Mouse (Mus musculus) embryonic fibroblast, embryonic 13.5 days (primary cell): ENCODE data around the gene Rfc1. TPM values are rescaled to one million over a fixed set of nuclear protein-coding genes. Genes with fewer than 3 reads are reported as not detected.

ENCODE experiments used
- H3K27ac ChIP-seq: 2 replicates; pipeline ENCODE4 v1.5.1; 2012; ENCODE audit warnings: low read length, control low read depth, inconsistent platforms; ENCODE audit not compliant: insufficient read depth
- H3K4me1 ChIP-seq: 2 replicates; pipeline ENCODE4 v1.6.1; 2011; ENCODE audit warnings: low read length; ENCODE audit not compliant: control insufficient read depth, insufficient read depth
- H3K4me3 ChIP-seq: 2 replicates; pipeline ENCODE4 v1.5.1; 2011; ENCODE audit warnings: mild to moderate bottlenecking, control low read depth, low read length; ENCODE audit not compliant: insufficient read depth
- CTCF ChIP-seq: IDR thresholded peaks from 2 replicates; pipeline ENCODE4 v1.5.1; 2011; ENCODE audit warnings: mild to moderate bottlenecking, control low read depth, low read length, moderate library complexity, borderline replicate concordance; ENCODE audit not compliant: insufficient read depth
- POLR2A ChIP-seq: IDR thresholded peaks from 2 replicates; pipeline ENCODE4 v1.6.1; 2011; ENCODE audit warnings: low read depth, mild to moderate bottlenecking, control low read depth, low read length, moderate library complexity
- polyA plus RNA-seq: library from polyadenylated mRNA; stranded (reverse); fragments of >200 nt; gene quantifications from 2 replicates; pipeline ENCODE4 v1.2.4, GENCODE M21; 2011; ENCODE audit warnings: low read depth; ENCODE audit not compliant: missing spikeins, insufficient read length

The Rfc1 gene
- polyA plus RNA-seq: 50.8 and 63.8 TPM in 2 replicates

DNA sequence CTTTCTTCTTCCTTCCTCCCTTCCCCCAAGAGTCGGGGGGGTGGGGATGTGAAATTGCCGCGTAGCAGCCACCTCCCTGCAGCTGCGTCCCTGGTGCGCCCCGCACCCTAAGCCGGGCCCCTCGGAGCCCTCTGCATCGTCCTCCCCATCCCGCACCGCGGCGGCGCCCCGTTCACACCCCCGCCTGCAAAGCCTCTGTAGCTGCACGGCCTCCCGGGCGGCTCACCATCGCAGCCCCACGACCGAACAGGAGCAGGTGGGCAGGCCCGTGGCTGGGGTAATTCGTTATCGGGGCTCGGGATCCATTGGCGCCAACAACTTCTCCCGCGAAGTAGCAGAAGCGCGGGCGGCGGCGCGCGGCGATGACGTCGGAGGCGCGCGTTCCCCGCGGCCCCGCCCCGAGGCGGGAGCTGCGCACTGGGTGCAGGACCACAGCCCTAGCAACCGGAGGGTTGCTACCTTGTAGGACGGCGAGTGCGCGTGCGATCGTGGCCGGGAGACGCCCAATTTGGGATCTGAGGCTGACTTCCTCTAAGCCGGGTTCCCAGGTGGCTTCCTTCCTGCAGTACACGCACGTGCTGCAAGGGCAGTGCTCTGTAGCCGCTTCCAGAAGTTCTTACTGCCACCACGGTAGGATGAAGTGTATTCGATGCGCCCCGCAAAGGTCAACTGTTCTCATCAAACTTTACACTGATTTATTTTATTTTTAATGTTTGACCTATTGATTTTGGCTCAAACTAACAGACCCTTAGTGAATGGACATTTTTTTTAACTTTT is at the start of gene Rfc1:
TSS of gene Rfc1 (minus strand) at position 373 of the 777 bp plus-strand sequence.
- Histone ChIP-seq H3K4me3 (peak within 1 kb of the TSS; percentile 82), H3K27ac (no peak within 1 kb of the TSS), H3K4me1 (peaks cover 6% of the 10 kb centered on the region; the same call in 1 of the 2 replicates)
- TF ChIP-seq CTCF (no peak), POLR2A (peak; percentile 79)

DNA sequence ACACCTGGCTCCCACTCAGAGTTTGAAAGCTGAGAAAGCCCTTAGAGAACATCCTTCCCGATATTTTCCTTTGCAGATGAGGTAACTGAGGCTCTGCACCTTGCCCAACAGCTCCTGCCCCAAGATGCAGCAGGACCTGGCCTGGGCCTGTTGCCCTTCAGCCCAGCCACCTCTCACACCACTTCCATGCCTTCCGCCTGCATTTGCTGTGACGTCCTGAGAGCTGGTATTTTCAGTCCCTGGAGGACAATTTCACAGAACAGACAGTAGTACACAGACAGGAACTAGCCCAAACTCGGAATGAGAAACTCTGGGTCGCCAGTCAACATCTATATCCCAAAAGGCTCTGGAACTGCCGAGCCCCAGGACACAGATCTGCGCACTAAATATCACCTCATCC is 39.3 kb upstream of the Rfc1 start:
- TF ChIP-seq POLR2A (no peak), CTCF (no peak)
- H3K4me1 ChIP-seq: no peaks in the 10 kb centered on the region
- no peak overlapping the region for H3K4me3 ChIP-seq
- no peak overlapping the region for H3K27ac ChIP-seq

DNA sequence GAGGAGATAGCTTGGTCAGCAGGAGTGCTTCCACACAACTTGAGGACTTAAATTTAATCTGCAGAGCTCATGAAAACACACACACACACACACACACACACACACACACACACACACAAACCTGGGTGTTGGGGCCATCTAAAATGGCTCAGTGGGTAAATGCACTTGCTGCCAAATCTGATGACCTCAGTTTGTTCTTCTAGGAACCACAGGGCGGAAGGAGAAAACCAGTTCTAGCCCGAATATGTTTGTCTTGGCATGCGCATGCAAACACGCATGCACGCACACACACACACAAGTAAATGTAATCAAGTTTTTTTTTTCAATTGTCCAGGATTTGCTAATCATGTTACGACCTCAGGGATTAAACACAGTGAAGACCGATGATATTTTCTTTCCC is 36.1 kb upstream of the Rfc1 start:
- H3K27ac ChIP-seq: no peak overlapping the region
- H3K4me3 ChIP-seq: no peak overlapping the region
- TF ChIP-seq CTCF: no peak
- H3K4me1 ChIP-seq: no peaks in the 10 kb centered on the region

DNA sequence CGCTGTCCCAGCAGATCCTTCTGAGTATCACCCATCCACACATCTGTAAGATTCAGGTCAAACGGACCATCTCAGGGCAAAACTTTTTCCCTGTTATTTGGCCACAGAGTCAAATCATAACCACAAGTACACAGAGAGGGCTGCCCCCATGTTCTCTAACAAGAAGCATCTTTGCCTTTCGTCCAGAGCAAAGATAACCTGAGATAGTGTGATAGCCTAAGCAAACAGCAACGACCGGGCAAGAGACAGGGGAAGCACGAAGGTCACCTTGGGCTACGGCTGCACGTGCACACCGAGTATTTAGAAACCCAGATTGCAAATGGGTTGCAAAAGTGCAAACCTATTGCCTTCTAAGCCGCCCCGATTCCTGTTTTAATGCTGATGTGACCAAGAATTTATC is 32.4 kb upstream of the Rfc1 start:
- TF ChIP-seq CTCF (no peak), POLR2A (no peak)
- Histone ChIP-seq H3K4me1 (no peaks in the 10 kb centered on the region), H3K27ac (no peak overlapping the region), H3K4me3 (no peak overlapping the region)

DNA sequence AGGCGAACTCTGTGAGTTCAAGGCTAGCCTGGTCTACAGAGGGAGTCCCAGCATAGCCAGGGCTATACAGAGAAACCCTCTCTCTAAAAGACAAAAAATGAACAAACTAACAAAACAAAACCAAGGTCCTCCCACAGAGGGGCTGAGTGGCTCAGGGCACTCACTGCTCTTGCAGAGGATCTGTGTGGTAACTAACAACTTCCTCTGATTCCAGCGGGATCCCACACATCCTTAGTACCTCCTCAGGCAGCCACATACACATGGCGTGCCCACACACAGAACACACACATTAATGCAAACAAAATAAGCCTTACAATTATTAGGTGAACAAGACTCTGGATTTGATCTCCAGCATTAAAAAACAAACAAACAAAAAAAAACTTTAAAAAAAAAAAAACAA is 22.3 kb upstream of the Rfc1 start:
- Histone ChIP-seq H3K4me1 (no peaks in the 10 kb centered on the region), H3K4me3 (no peak overlapping the region), H3K27ac (no peak overlapping the region)
- TF ChIP-seq CTCF (no peak), POLR2A (no peak)

DNA sequence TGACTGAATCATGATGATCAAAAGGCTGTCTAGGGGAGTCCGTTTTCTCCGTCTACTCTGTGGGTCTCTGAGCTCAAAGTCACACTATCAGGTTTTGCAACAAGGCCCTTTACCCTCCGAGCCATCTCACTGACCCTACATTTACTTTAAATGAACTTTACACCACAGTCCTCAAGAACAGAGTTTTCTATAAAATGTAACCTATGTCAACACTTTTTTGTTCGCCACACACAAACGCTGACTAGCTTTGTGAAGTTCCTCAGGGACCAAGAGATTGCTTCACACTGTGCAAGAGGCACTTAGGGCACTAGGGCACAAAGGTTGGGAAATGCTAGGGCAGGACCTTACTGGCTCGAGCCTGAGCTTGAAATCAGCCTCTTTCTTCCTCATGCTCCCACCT is 21.4 kb upstream of the Rfc1 start:
- Histone ChIP-seq H3K4me3 (no peak overlapping the region), H3K4me1 (no peaks in the 10 kb centered on the region), H3K27ac (no peak overlapping the region)
- TF ChIP-seq POLR2A (no peak), CTCF (no peak)

DNA sequence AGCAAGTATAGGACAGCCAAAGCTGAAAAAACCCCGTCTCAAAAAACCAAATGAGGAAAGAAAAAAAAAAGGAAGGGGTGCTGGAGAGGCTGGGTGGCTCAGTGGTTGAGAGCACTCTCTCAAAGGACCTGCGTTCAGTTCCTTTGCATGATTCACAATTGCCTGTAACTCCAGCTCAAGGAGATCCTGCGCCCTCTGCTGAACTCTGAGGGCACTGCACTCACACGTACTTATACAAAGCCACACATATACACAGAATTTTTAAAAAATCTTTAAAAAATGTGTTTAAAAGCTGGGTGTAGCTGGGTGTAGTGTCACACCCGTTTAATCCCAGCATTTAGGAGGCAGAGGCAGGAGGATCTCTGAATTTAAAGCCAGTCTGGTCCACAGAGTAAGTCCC is 19.5 kb upstream of the Rfc1 start:
- no peak overlapping the region for H3K27ac ChIP-seq
- TF ChIP-seq CTCF (no peak), POLR2A (no peak)
- no peak overlapping the region for H3K4me3 ChIP-seq

DNA sequence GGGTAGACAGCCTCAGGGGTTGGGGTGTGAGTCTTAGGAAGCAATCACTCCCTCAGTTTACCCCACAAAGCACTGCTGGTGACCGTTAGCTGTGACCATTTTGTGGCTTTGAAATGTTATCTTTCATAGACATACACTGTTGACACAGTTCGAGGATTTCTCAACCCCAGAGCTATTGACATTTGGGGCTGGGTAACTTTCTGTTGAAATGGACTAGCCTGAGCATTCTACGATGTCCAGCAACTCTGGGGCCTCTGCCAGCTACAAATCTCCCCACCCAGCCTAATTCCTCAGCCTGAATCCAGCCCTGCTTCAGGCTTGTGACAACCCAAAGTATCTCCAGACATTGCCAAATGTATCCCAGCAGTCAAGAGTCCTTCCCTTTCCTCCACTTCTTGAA is 18.6 kb upstream of the Rfc1 start:
- H3K4me3 ChIP-seq: no peak overlapping the region
- no peak for TF ChIP-seq POLR2A
- no peak for TF ChIP-seq CTCF
- H3K27ac ChIP-seq: no peak overlapping the region
- H3K4me1 ChIP-seq: no peaks in the 10 kb centered on the region

More for the DNA sequence above, 19.5 kb upstream of the Rfc1 start:
- no peaks in the 10 kb centered on the region for H3K4me1 ChIP-seq

DNA sequence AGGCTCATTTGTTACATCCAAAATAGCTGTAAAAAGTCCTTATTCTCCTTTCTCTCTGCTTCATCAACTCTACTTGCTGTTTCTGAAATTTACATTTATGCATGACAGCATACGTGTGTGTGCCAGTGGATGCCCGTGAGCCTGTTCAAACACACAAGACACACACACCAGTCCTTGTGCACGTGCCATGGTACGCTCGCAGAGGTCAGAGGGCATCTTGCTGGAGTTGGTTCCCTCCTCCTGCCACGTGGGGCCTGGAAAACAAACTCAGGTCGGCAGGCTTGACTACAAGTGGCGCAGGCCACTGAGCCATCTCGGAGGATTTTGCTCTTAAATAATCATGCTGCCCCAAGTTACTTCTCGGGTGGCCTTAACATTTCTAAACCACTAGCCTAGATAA is 15.0 kb upstream of the Rfc1 start:
- no peak for TF ChIP-seq POLR2A
- TF ChIP-seq CTCF: no peak

DNA sequence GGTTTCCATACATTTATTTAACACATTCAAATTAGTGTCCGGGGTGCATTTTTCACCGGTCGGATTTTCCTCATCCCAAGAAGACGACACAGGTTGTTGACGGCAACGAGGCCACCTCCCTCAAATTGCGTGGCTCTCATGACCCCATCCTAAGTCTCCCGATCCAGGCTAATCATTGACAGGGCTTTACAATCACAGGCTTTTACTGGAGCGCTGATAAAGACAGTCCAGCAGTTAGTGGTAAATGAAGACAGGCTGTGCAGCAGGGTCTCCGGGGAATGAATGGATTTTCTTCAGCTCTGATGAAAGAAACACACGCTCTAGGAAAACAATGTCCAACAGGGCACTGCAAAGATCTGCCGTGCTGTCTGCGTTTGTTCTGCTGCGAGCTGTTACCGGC is 12.7 kb upstream of the Rfc1 start, which contains the start of gene Klb:
TSS of gene Klb (plus strand) at position 147 of the 400 bp plus-strand sequence.
- no peaks in the 10 kb centered on the region for H3K4me1 ChIP-seq
- no peak within 1 kb of the TSS for H3K27ac ChIP-seq
- no peak for TF ChIP-seq CTCF
- TF ChIP-seq POLR2A: no peak
- no peak within 1 kb of the TSS for H3K4me3 ChIP-seq

More for the DNA sequence above, 15.0 kb upstream of the Rfc1 start:
- Histone ChIP-seq H3K4me1 (no peaks in the 10 kb centered on the region), H3K27ac (no peak overlapping the region), H3K4me3 (no peak overlapping the region)

DNA sequence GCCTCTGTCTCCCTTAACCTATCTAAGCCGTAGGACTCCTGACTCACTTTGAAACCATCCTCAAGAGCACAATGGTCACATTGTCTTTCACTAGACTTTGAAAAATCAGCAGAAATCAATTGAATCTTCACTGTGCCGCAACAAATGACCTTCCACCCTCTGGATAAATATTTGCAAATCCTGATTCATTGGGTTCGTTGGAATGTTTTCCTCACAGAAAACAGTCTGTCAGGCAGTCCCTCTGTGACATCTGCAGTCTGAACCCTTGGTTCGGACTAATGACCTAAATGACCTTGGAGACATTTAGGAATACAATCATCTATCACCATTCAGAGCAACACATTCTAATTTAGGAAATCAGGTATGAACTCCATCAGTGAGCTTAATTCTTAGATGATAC is 4.7 kb upstream of the Rfc1 start:
- no peak overlapping the region for H3K27ac ChIP-seq
- no peaks in the 10 kb centered on the region for H3K4me1 ChIP-seq
- TF ChIP-seq CTCF (no peak), POLR2A (no peak)
- no peak overlapping the region for H3K4me3 ChIP-seq
